Mouse (Mus musculus) lung, postnatal 10 days (tissue): ENCODE data around the gene Bach2.
A peak's percentile ranks its signal among the peaks of the same experiment; 100 is the strongest.

Experiments used
- DNase-seq: peaks from one replicate; pipeline ENCODE4 v3.0.0; 2021

The Bach2 gene

DNA sequence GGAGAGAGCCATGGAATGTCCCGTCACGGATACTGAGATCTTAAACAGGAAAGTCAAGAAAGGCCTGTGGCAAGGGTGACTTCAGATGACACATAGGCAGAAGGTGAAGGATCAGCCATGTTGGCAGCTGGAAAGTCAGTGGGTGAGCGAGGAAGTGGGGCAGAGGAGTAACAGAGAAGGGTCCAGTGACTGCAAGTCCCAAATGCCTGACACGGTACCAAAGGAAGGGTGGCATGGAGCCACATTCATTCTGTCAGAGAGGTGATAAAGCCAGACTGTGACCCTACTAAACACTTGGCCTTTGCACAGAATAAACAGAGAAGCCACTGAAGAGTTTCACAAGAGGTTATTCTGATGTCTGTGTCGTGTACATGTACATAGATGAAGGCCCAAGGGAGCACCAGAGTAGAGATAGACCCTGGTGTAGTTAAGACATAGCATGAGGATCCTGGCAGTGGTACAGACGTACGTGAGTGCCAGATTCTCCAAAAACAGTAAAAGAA lies 267.8 kb downstream of the Bach2 start:
- DNase-seq, result no peak

DNA sequence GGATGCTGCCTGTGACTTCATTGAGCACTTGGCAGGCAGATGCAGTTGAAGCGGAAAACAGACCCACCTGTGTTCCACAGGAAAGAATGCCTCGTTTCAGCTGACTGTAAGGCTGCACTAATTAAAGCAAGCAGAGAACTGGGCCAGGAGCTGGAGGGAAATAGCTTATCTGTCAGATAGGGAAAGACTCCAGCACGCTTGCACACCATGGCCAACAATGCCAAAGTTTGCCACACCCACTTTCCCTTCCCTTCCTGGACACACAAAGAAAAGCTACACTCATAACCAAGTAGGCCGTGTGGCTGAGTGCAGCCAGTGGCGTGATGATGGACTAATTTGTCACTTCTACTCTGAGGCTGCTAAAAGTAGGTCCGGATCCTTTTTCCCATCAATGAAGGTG lies 268.4 kb downstream of the Bach2 start:
- peak; percentile 47 for DNase-seq

DNA sequence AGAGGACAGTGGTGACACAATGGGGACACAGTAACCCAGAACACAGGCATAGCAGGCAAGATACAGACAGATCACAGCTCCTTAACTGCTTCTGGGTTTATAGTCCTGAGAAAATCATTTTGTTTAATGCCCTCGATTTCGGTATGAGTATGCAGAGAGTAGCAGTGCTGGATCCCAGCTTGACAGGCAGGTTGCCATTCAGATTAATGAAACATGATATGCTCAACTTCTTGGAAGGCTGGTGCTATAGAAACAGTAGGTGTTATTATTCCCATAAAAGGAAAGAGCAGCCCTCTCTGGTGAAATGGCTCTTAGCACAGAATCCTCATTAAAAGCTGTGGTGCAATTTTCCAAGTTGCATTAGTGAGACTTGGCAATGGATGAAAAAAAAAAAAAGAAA lies 270.0 kb downstream of the Bach2 start:
- no peak for DNase-seq

DNA sequence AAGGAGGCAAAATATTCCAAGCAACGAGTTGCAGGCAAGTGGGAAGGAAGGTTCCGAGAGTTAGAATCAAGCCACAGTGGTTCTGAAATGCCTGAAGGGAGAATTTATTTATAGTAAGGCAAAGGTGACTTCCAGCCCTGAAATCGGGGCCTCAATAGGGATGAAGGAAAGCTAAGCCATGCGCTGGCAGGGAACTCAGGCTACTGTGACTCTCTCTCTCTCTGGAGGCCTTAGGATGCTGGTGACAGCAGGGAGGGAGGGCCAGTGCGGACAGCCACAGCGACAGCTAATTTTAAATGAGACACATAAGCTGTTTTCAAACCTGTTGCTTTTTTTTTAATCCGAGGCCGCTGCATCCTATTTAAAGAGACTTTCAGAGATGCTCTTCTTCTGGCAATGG lies 270.4 kb downstream of the Bach2 start:
- DNase-seq, result no peak

DNA sequence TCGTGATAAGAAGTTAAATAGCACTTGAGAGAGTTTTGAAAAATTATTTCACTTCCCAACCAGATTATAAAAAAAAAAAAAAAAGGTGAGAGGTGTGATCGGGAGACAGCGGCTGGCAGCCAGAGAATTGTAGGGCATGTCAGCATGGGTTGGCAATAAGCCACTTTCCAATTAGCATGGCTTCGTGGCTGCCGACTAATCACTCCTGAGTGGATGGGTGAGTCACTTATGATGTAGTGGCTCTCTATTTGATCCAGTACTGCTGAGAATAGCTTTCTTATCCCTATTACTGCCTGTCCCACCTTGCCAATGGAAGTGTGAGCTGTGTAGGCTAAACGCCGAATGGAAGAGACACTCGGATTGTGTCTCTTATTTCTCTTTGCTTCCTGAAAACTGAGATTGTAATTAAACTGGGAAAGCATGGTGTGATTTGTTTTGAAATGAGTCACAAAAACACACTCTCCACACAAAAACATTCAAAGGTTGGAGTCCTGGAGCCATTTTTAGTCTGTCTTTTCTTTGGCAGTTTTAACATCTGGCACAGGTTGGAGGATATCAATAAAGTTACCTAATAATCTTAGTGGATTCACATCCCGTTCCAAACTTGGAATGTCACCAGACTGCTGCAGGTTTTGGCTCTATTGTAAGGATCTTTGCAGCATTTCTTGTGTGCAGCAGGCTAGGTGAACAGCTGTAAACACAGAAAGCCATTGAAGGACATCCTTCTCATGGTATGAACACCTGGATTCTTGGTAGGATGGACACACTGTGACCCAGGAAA lies 271.4 kb downstream of the Bach2 start:
- DNase-seq, result no peak

DNA sequence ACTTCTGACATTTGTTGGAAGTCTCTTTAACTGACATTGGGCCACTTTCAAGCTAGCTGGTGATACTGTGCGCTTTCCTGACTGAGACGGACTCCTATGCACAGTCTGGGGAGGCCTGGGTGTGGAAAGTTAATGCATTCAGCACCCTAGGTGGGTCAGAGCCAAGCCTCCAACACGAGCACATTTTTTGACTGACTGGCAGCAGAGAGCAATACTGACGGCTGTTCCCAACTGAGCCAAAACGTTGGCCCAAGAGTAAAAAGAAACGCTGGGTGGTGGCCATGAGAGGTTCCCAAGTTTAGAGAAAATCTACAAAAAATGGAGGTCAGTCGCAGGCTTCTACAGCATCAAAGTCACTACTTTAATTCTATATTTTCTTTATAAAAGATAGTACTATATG lies 272.3 kb downstream of the Bach2 start:
- no peak for DNase-seq

DNA sequence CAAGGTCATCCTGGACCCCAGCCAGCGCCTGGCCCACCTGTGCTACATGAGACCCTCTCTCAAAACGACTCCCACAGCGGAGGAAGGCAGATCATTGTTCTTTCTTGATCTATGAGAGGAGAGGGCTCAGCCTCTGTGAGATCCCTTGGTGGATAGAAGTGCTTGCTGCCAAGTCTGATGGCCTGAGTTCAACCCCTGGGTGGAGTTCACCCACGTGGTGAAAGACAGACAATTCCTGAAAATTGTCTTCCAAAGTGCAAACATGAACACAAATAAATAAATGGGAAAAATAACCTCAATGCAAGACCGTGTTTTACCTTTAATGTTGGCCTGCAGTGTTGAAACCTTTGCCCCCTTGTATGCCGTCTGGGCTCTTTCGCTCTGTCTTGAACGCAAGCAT lies 277.5 kb downstream of the Bach2 start:
- DNase-seq, result no peak

DNA sequence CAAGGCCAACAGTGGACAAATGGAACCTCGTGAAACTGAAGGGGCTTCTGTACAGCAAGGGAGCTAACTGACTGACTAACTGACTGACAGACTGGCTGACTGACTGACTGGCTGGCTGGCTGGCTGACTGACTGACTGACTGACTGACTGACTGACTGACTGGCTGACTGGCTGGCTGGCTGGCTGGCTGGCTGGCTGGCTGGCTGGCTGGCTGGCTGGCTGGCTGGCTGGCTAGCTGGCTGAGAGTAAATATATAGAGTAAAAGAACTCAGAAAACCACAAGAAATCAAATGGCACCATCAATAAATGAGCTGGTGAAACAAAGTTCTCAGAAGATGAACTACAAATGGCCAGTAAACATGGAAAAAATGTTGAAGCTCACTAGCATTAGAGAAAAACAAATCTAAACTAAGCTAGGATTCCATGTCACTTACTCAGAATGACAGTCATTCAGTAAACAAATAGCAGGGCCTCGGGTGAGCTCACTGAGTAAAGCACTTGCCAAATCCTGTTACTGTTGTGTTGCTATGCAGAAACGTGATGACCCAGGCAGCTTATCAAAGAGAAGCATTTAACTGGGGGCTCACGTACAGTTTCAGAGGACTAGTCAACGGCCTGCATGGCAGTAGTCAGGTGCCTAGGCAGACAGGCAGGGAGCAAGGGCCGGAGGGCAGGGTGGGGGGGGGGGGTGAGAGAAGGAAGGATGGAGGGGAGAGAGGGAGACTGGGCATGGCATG lies 280.4 kb downstream of the Bach2 start:
- DNase-seq, result peak; percentile 78

DNA sequence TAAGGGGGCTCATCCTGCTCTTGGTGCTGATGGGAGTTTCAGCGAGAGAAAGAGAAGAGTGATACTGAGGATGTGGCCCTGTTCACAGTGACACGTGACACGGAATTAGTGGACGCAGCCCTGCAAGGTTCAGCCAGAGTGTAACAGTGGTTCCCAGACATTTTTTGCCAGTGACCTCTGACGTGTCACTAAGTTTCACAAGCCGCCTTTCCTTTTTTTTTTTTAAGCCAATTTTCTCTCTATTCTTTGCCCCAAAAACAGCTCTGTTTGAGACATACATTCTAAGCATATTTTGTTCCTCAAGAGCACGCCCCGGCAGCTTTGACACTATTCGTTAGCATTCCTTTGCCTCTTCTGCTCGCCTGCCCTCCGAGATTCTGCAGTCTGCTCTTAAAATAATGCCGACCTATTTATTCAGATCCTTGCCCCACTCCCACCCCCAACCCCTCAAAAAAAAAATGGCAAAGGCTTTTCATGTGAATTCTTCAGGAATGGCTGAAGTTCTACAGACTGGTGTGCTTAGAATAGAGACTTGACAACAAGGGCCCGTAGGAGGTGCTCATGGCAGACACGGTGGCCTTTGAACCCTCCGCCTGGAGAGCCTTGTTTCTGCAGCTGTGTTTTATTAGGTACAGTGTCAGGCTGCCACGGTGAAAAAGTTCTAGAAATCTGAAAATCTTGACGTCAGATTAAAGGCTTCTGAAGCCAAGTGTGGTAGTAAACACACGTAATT lies 282.2 kb downstream of the Bach2 start:
- peak; percentile 84 for DNase-seq

DNA sequence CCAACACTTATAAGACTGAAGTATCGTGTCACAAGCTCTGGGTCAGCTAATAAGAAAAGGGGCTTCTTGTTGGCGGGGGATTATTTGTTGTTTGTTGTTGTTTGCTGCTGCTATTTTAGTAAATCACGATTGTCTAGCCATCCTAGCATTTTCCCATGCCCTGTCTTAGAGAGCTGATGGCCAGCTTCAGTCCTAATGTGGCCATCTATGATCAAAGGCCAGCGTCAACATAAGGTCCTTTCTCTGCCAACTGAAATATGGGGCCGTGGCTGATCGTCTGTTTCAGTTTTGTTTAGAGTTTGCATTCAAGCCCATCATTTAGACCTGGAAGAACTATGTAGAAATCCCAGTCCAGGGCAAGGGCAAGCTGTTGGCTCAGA lies 282.7 kb downstream of the Bach2 start:
- DNase-seq, result no peak

DNA sequence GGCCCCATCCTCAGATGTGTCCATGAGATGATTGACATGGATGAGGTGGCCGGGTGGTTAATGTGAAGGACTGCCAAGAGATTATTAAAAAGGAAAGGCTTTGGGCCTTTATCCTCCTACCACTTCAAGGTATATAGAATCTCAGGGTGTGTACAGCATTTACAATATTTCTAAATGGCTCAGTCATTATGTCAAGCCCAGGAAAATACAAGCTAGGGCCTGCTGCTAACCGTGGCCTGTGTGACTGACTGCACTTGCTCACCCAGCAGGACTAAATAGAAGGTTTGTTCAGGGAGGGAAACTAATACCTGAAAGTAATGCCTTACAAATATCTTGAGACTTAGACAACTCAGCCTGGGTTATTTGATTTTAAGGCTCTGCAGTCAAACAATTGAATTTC lies 283.4 kb downstream of the Bach2 start:
- no peak for DNase-seq

DNA sequence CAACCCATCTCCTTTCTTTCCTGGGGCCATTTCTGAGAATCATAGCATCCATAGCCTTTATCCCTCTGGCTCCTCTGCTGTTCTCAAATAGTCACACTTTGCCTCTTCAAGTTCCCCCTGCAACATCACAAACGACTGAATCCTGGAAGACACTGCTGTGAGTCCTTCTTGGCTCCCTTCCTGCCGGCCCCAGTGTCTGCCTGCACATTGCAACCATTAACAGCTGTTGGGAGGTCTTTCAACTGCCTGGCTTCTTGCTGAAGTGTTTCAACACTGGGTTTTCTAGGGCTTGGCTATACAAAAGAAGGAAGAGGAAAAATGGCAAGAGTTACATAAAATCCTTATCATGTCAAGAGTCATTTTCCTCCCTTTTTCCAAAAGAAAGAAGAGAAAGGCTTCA lies 285.7 kb downstream of the Bach2 start:
- peak; percentile 80 for DNase-seq

DNA sequence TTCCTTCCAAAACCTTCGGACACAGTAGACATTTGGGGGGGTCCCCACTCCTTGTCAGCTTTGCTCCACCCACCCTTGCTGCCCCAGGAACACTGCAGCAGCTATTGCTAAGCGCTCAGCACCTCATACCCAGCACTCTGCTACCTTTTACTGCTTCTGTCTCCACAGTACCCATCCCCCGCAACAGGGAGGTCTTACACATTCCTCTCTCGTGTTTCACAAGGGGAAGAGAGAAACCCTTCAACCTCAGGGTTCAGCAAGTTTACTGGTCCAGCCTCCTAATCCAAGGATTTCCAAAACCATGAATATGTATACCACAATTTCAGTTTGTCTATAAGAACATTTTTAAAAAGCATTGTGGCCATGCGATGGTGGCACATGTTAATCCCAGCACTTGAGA lies 286.4 kb downstream of the Bach2 start:
- no peak for DNase-seq

DNA sequence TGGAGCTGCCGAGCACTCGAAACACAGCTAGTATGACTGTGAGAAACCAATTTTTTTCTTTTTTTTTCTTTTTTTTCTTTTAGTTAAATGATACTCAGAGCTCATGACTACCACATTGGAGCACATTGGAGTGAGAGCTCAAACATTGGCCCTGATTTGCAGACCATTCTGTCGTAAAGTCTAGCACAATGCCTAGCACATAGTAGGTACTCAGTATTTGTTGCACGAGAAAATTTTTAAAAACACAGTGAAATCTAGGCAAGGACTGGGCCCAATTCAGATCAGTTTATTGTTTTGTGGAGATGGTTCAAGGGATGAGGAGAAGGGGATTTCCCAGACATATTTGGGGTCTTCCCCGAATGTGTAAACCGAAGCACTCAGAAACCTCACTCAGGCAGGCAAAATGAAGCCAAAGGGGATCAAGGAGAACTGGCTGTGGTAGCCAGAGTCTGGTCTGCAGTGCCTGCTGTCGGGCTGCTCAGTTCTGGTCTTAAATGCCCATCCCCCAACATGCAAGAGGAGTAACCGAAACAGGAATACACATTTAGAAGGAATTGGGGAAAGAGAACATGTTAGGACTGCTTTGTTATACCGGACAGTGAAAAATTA lies 287.7 kb downstream of the Bach2 start:
- DNase-seq, result no peak

DNA sequence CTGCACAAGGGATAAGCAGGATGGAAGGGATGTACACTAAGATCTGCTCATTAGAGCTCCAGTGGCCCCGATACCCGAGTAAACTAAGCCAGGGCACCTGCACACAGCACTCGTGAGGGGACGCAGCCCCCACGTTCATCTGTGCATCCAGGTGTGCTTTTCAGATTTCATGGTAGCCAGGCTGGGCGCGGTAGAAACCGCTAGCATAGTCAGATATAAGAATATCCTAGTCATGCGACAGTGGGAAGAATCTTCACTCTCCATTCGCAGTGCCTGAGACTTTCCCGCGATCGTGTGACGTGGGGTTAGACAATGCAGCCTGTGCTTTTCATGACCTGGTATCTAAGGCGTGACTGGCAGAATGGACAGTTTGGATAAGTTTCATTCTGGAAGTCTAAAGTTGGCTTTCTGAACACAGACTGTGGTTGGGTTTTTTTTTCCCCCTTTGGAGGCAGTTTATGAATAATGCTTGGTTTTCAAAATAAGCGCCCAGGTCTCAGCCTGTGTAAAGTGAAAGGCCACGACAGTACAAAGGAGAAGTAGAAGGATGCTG lies 290.9 kb downstream of the Bach2 start:
- no peak for DNase-seq

DNA sequence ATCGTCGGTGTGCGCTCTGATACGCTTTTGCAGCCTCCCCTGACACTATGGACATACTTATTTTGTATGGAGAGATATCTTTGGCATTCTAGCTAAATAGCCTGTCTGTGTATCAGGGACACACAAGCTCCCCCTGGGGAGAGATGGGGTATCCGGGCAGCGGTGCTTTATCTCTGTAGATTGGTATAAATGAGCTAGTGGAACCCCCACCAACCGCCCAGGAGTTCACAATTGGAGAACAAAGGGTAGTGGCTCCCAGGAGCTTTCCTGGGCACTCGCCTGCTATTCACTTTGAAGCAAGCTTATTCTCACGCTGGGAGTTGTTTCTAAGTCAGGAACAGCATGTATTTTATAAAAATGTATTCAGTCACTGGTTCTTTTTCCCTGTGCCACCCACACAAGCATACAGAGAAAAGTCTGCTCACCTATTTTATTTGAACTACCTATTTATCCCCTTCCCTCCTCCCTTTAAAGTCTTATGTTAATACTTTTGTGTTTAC lies 291.9 kb downstream of the Bach2 start:
- DNase-seq, result no peak

DNA sequence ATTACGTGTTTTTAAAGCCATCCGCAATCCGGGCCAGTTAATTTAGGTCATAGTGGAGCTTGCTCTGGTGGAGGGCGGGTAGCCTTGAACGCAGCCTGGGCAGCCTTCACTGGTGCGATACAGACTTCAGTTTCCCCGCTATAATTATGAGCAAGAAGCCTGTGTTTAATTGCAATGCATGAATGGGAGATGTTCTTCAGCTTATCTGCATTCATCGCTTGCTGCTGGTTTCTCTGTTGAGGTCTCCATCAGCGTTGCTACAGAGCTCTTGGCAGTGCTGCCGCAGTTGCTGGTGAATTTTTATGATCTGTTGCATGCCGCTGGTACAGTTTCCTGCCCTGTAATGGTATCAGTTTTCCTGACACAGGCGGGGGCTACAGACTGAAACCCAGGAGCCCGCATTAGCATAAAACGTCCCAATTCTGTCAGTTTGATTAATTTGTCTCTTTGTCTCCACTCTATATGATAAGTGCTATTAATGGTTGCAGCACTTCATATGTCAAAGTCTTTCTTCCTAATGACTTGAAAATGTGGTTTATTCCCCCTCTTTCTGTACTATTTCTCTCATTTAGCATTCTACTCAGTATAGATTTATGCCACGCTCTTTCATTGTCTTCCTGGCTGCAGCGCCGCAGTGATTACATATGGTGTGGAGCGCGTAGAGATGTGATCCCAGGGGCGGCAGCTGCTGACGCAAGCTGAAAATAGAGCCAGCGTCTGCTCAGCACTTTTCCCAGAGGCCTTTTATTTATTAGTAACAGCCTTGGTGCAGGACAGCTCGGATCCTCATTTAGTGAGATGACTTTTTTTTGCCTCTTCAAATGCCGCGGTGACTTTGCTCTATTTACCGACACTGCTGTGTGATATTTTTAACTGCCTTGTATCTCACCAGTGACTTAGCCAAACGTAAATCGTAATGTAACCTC lies 292.6 kb downstream of the Bach2 start:
- no peak for DNase-seq

DNA sequence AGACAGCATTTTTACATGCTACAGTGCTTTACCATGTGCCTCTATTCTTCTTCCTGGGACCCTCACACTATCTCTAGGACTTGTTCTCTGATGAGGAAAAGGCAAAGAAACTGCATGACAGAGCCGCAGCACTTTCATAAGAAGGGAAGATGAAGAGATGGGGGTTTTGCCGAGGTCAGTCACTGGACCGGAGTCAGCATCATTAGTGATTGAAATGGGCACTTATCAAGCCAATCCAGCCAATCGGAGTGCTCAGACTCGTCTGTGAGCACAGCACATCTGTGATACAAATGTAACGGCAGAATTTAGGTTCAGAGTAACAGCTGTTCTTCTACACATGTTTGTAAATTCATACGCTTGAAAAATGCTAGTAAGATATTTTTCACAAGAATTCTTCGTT lies 293.5 kb downstream of the Bach2 start:
- no peak for DNase-seq

DNA sequence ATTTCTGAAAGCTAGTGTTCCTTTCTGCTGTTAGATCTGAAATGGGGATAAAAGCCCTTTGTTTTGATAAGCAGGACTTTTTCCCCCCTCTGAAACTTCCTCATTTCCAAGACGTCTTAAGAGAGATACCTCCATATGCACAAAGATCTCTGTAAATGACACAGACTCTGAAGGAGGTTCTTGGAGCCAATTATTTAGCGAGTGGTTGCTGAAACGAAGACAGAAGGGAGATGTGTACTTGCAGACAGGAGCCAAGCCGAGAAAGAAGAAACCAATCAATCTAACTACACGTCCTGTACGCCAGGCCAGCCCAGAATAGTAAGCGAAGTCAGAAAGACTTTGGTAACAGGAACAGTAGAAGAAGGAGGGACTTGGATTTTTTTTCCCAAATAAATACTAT lies 295.1 kb downstream of the Bach2 start:
- DNase-seq, result no peak

DNA sequence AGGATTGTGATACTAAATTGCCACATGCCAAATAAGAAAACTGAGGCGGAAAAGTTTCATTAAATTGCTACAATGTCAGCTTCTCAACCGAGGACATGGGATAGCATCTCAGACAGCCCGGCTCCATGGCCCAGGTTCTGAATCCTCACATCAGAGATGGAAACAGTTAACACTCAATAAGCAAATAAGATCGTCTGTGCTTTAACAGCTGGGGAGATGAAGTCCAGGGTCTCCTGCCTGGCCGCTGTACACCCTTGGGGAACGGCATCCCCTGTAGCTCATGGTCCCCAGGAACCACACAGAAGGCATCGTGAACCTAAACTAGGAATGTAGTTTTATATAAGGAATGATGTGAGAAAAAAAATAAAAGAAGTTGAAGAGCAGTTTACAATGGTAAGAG lies 297.0 kb downstream of the Bach2 start:
- DNase-seq, result no peak

DNA sequence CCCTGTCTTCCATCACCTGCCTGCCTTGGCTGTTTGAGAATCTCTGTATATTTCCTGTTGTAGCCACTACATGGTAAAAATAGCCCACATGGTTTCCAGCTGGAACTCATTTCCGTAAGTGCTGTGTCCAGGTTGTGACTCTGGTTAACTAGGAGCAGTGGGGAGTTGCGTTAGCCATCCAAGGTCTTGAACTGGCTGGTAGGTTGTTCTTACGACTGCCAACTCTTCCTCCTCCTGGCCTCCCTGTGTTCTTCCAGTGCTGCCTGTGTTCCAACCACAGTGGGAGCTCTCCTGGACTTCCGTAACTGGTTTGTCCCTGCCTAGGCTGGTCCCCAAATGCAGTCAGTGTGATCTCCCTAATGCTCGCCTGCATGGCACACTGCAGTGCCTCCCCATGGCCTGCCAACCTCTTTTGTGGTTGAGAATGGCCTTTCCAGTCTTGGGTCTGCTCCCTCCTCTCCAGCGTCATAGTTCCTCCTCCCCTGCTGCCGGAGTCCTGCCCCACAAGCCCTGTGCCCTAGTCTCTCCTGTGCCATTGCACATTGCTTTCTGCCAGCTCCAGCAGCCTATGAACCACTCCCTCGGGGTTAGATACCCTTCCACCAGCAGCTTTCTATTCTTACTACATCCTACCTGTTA lies 298.4 kb downstream of the Bach2 start:
- no peak for DNase-seq
